Mouse (Mus musculus): ENCODE measurements around the gene Ppp1r13l. TPM values are rescaled to one million over a fixed set of nuclear protein-coding genes. Genes with fewer than 3 reads are reported as not detected.

The Ppp1r13l gene
- total RNA-seq, 1 experiment = 5.3 TPM

GRCm38 (mm10) chr7:19376019-19376418 lies 16.5 kb downstream of the Ppp1r13l start:
- TF ChIP-seq ZC3H11A (IDR thresholded peaks at IDR 0.05; ENCODE audit: borderline replicate concordance, low read depth, low read length) (no peak), ZNF384 (IDR thresholded peaks at IDR 0.05; ENCODE audit: low read depth, low read length) (no peak), MAFK (IDR thresholded peaks at IDR 0.05; ENCODE audit: insufficient read depth, low read depth, low read length) (no peak), CHD2 (IDR thresholded peaks at IDR 0.05; ENCODE audit: low read depth, low read length) (no peak), HCFC1 (IDR thresholded peaks at IDR 0.05; ENCODE audit: borderline replicate concordance, insufficient read depth, low read length) (no peak)
- DNase-seq (ENCODE audit: low read depth, low spot score) = no peak
- peaks cover 0 to 7% of the 10 kb centered on the region in 2 experiments; a peak in 1 of 4 replicates for H3K4me1 ChIP-seq (ENCODE audit: control insufficient read depth in 2 of 2, insufficient read depth in 2 of 2, low read length in 2 of 2, poor library complexity in 1 of 2)
- in situ Hi-C loops (cut with MboI; ENCODE audit: low sequenced_read_pairs in 2 of 2, unreplicated experiment in 2 of 2) = no loop called here
- no peak overlapping the region; a peak in 1 of 4 replicates for H3K4me3 ChIP-seq (ENCODE audit: insufficient read depth in 1 of 2, low read depth in 1 of 2, low read length in 2 of 2, poor library complexity in 1 of 2, severe bottlenecking in 1 of 2)
- H3K9me3 ChIP-seq (ENCODE audit: control insufficient read depth, insufficient read depth, low read depth, low read length) = no peaks in the 10 kb centered on the region
- no peak overlapping the region for H3K27ac ChIP-seq (ENCODE audit: insufficient read depth, low read depth, low read length, poor library complexity, severe bottlenecking)
- H3K9ac ChIP-seq (ENCODE audit: insufficient read depth, low read depth, low read length, poor library complexity, severe bottlenecking) = no peak overlapping the region
- H3K36me3 ChIP-seq (ENCODE audit: control insufficient read depth, insufficient read depth, low read length, poor library complexity, severe bottlenecking) = no peaks in the 10 kb centered on the region; the same call in 1 of the 2 replicates

GRCm38 (mm10) chr7:19378049-19378448 lies 18.5 kb downstream of the Ppp1r13l start:
- Histone ChIP-seq H3K4me1 (ENCODE audit: control insufficient read depth in 2 of 2, insufficient read depth in 2 of 2, low read length in 2 of 2, poor library complexity in 1 of 2) (peaks cover 0 to 7% of the 10 kb centered on the region in 2 experiments; a peak in 1 of 4 replicates), H3K27ac (ENCODE audit: insufficient read depth, low read depth, low read length, poor library complexity, severe bottlenecking) (no peak overlapping the region), H3K9me3 (ENCODE audit: control insufficient read depth, insufficient read depth, low read depth, low read length) (no peaks in the 10 kb centered on the region), H3K9ac (ENCODE audit: insufficient read depth, low read depth, low read length, poor library complexity, severe bottlenecking) (0 out of 2 replicates have a peak overlapping the region, but pooled peaks have one; percentile 12), H3K4me3 (ENCODE audit: insufficient read depth in 1 of 2, low read depth in 1 of 2, low read length in 2 of 2, poor library complexity in 1 of 2, severe bottlenecking in 1 of 2) (peak overlapping the region; percentile 43 to 48), H3K36me3 (ENCODE audit: control insufficient read depth, insufficient read depth, low read length, poor library complexity, severe bottlenecking) (no peaks in the 10 kb centered on the region; the same call in 1 of the 2 replicates)
- in situ Hi-C loops (cut with MboI; ENCODE audit: low sequenced_read_pairs in 2 of 2, unreplicated experiment in 2 of 2) = no loop called here
- DNase-seq (ENCODE audit: low read depth, low spot score) = no peak
- TF ChIP-seq HCFC1 (IDR thresholded peaks at IDR 0.05; ENCODE audit: borderline replicate concordance, insufficient read depth, low read length) (no peak), MAFK (IDR thresholded peaks at IDR 0.05; ENCODE audit: insufficient read depth, low read depth, low read length) (no peak), ZNF384 (IDR thresholded peaks at IDR 0.05; ENCODE audit: low read depth, low read length) (no peak), ZC3H11A (IDR thresholded peaks at IDR 0.05; ENCODE audit: borderline replicate concordance, low read depth, low read length) (no peak), CHD2 (IDR thresholded peaks at IDR 0.05; ENCODE audit: low read depth, low read length) (no peak)

GRCm38 (mm10) chr7:19381377-19382165 lies 22.0 kb downstream of the Ppp1r13l start, which contains the start of gene Ercc2:
TSS of gene Ercc2 (plus strand) at chr7:19382010.
- peaks cover 19% of the 10 kb centered on the region for H3K36me3 ChIP-seq (ENCODE audit: control insufficient read depth, insufficient read depth, low read length, poor library complexity, severe bottlenecking)

GRCm38 (mm10) chr7:19382166-19382541 lies 22.6 kb downstream of the Ppp1r13l start:
- no peaks in the 10 kb centered on the region for H3K9me3 ChIP-seq (ENCODE audit: control insufficient read depth, insufficient read depth, low read depth, low read length)
- H3K9ac ChIP-seq (ENCODE audit: insufficient read depth, low read depth, low read length, poor library complexity, severe bottlenecking) = peak overlapping the region; percentile 90
- no peak for DNase-seq (ENCODE audit: low read depth, low spot score)
- in situ Hi-C loops (cut with MboI; ENCODE audit: low sequenced_read_pairs in 2 of 2, unreplicated experiment in 2 of 2) = no loop called here
- H3K4me3 ChIP-seq (ENCODE audit: insufficient read depth in 1 of 2, low read depth in 1 of 2, low read length in 2 of 2, poor library complexity in 1 of 2, severe bottlenecking in 1 of 2) = peak overlapping the region; percentile 87 to 91
- H3K36me3 ChIP-seq (ENCODE audit: control insufficient read depth, insufficient read depth, low read length, poor library complexity, severe bottlenecking) = peaks cover 25% of the 10 kb centered on the region
- TF ChIP-seq HCFC1 (IDR thresholded peaks at IDR 0.05; ENCODE audit: borderline replicate concordance, insufficient read depth, low read length) (no peak), ZNF384 (IDR thresholded peaks at IDR 0.05; ENCODE audit: low read depth, low read length) (no peak), ZC3H11A (IDR thresholded peaks at IDR 0.05; ENCODE audit: borderline replicate concordance, low read depth, low read length) (no peak), MAFK (IDR thresholded peaks at IDR 0.05; ENCODE audit: insufficient read depth, low read depth, low read length) (no peak), CHD2 (IDR thresholded peaks at IDR 0.05; ENCODE audit: low read depth, low read length) (no peak)
- H3K27ac ChIP-seq (ENCODE audit: insufficient read depth, low read depth, low read length, poor library complexity, severe bottlenecking) = no peak overlapping the region
- H3K4me1 ChIP-seq (ENCODE audit: control insufficient read depth in 2 of 2, insufficient read depth in 2 of 2, low read length in 2 of 2, poor library complexity in 1 of 2) = peaks cover 0 to 2% of the 10 kb centered on the region in 2 experiments; a peak in 1 of 4 replicates

More at GRCm38 (mm10) chr7:19381377-19382165, 22.0 kb downstream of the Ppp1r13l start, which contains the start of gene Ercc2:
- TF ChIP-seq HCFC1 (IDR thresholded peaks at IDR 0.05; ENCODE audit: borderline replicate concordance, insufficient read depth, low read length) = peak; percentile 84
- no peak for TF ChIP-seq MAFK (IDR thresholded peaks at IDR 0.05; ENCODE audit: insufficient read depth, low read depth, low read length)
- TF ChIP-seq ZC3H11A (IDR thresholded peaks at IDR 0.05; ENCODE audit: borderline replicate concordance, low read depth, low read length) = no peak
- TF ChIP-seq CHD2 (IDR thresholded peaks at IDR 0.05; ENCODE audit: low read depth, low read length) = 0 out of 2 replicates have a peak, but pooled peaks have one; percentile 10
- TF ChIP-seq ZNF384 (IDR thresholded peaks at IDR 0.05; ENCODE audit: low read depth, low read length) = no peak
- no peaks in the 10 kb centered on the region for H3K9me3 ChIP-seq (ENCODE audit: control insufficient read depth, insufficient read depth, low read depth, low read length)
- H3K27ac ChIP-seq (ENCODE audit: insufficient read depth, low read depth, low read length, poor library complexity, severe bottlenecking) = no peak within 1 kb of the TSS
- in situ Hi-C loops (cut with MboI; ENCODE audit: low sequenced_read_pairs in 2 of 2, unreplicated experiment in 2 of 2) = no loop called here
- peak within 1 kb of the TSS; percentile 90 for H3K9ac ChIP-seq (ENCODE audit: insufficient read depth, low read depth, low read length, poor library complexity, severe bottlenecking)
- H3K4me3 ChIP-seq (ENCODE audit: insufficient read depth in 1 of 2, low read depth in 1 of 2, low read length in 2 of 2, poor library complexity in 1 of 2, severe bottlenecking in 1 of 2) = peak within 1 kb of the TSS; percentile 87 to 91
- peak; percentile 100 for DNase-seq (ENCODE audit: low read depth, low spot score)
- H3K4me1 ChIP-seq (ENCODE audit: control insufficient read depth in 2 of 2, insufficient read depth in 2 of 2, low read length in 2 of 2, poor library complexity in 1 of 2) = no peaks in the 10 kb centered on the region
